Mouse (Mus musculus) G1E (cell line): ENCODE measurements around the gene Tom1l2.

Experiments used
- CTCF ChIP-seq: IDR thresholded peaks from 2 replicates; pipeline ENCODE4 v1.5.1; 2012; ENCODE audit warnings: low read depth, low read length, inconsistent platforms, mixed read lengths
- GATA1 ChIP-seq: IDR thresholded peaks from 2 replicates; pipeline ENCODE4 v1.6.1; 2012; ENCODE audit warnings: borderline replicate concordance, low read length, inconsistent platforms, mixed read lengths
- GATA2 ChIP-seq: IDR thresholded peaks from 2 replicates; pipeline ENCODE4 v1.6.1; 2012; ENCODE audit warnings: low read depth, low read length, inconsistent platforms, borderline replicate concordance
- POLR2AphosphoS5 ChIP-seq: IDR thresholded peaks from 2 replicates; pipeline ENCODE4 v1.6.1; 2012; ENCODE audit warnings: low read depth, low read length, inconsistent platforms; ENCODE audit not compliant: insufficient replicate concordance
- TAL1 ChIP-seq: conservative IDR thresholded peaks from 2 replicates; pipeline ENCODE4 v1.6.1; 2012; ENCODE audit warnings: low read depth, low read length, inconsistent platforms, mixed read lengths

DNA sequence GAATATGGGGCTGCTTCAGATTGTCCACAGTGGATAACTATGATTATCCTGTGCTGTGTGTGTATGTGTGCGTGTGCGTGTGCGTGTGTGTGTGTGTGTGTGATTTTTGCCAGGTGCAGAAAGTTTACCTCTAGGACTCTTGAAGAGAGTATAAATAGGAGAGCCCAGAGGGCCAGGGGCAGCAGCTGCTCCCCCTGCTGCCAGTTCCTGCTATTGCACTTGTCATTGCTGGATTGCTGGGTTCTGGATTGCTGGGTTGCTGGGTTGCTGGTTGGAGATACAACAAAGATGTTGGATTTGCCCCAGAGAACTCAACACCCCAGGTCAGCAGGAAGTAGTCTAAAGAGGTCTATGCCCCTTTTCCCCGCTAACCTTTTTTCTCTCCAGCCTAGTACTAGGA, 14.4 kb downstream of the Tom1l2 start:
- peak; percentile 64 for TF ChIP-seq CTCF
- TF ChIP-seq TAL1: no peak
- no peak for TF ChIP-seq GATA1
- no peak for TF ChIP-seq GATA2
- TF ChIP-seq POLR2AphosphoS5: no peak
